Mouse (Mus musculus): ENCODE measurements at regions not wholly inside any gene's neighbourhood (a gene's known extent, or its start where the extent isn't known, plus 50 kb on each side); places are given as distances from the start of the nearest gene placed in this dataset.
A peak's percentile ranks its signal among the peaks of the same experiment; 100 is the strongest.

- H3K4me3 ChIP-seq: no peak overlapping the region
- peaks cover 36% of the 10 kb centered on the region for H3K4me1 ChIP-seq (replicated peaks)
- 35% methylated on average over 6 of the region's 6 CpGs for WGBS
- ATAC-seq (ENCODE audit: low read depth): peak; percentile 85
- peak overlapping the region; percentile 43 for H3K4me2 ChIP-seq
- no peaks in the 10 kb centered on the region for H3K36me3 ChIP-seq
- no peaks in the 10 kb centered on the region for H3K9me3 ChIP-seq
- H3K9ac ChIP-seq: peak overlapping the region; percentile 52; the same call in 1 of the 2 replicates
- H3K27me3 ChIP-seq: no peaks in the 10 kb centered on the region
- peak overlapping the region; percentile 61 for H3K27ac ChIP-seq (replicated peaks)
Observed at GRCm38 (mm10) chr5:77581106-77581638, 173.3 kb upstream of the Igfbp7 start.

DNA sequence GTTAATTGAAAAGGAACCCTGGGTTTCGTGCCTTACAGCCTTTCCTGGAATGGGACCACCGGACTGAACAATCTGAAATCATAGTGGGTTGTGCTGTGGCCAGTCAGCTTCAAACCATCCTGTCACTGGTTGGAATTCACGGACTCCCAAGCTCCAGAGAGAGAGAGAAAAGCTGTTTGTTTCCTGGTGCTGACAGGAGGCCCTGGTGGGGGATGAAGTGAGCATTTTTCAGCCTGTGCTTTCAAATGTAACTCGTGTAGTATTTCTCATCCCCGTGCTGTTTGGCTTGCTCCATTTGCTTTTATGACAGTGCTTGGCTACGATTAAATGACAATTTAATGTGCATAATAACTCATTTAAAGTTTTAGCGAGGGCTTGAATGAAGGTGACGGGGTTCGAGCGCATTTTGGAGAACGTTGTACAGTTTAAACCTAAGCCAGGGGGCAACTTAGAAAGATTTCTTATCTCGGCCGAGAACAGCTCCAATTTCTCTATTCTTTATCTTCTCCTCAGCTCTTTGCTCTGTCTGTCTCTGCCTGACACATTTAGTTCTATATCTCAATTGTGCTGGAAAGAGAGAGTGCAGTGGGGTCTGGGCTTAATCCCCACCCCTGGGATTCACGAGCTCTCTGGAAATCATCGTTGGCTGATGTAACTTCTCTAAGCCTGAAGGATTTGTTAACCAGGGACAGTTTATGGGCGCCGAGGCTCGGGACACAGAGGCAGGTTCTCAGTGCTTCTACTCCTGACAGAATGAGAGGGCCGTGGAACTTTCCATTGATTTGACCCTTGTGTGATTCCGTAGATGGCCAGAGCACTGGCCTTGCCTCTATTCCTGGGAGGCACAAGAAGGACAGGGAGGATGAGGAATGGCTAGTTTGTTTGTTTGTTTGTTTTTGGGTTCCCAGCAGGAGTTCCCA is 172.2 kb upstream of the Igfbp7 start:
- no peaks in the 10 kb centered on the region for H3K27me3 ChIP-seq
- H3K4me3 ChIP-seq: no peak overlapping the region
- no peaks in the 10 kb centered on the region for H3K36me3 ChIP-seq
- peak overlapping the region; percentile 4; the same call in 1 of the 2 replicates for H3K27ac ChIP-seq (replicated peaks)
- peak overlapping the region; percentile 29 for H3K4me2 ChIP-seq
- H3K4me1 ChIP-seq (replicated peaks): peaks cover 36% of the 10 kb centered on the region
- H3K9me3 ChIP-seq: no peaks in the 10 kb centered on the region
- no peak overlapping the region for H3K9ac ChIP-seq
- WGBS: 36% methylated on average over 20 of the region's 20 CpGs
- ATAC-seq (ENCODE audit: low read depth): no peak

DNA sequence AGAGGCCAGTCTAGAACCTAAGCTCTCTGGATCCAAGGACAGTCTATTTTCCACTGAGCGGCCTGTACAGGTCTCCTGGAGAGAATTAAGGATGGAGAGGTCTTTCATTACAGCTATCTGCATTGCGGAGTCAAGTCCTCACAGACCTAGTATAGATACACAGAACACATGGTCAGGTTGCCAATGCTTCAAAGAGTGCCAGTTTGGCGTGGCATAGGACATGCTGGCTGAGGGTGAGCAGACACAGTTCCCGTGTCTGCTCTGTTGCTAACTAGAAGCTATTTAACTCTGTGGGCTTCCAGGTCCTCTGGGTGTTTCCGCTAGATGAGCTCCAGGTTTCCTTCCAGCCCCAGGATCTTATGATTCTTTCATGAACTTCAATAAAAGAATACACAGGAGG is 169.0 kb upstream of the Igfbp7 start:
- H3K9me3 ChIP-seq: no peaks in the 10 kb centered on the region
- H3K4me2 ChIP-seq: no peak overlapping the region
- H3K4me1 ChIP-seq (replicated peaks): peaks cover 30% of the 10 kb centered on the region
- no peak overlapping the region for H3K9ac ChIP-seq
- H3K27ac ChIP-seq (replicated peaks): no peak overlapping the region
- H3K27me3 ChIP-seq: no peaks in the 10 kb centered on the region
- WGBS: 89% methylated on average over 5 of the region's 5 CpGs
- no peaks in the 10 kb centered on the region for H3K36me3 ChIP-seq
- no peak for ATAC-seq (ENCODE audit: low read depth)
- H3K4me3 ChIP-seq: no peak overlapping the region

- Histone ChIP-seq H3K4me2 (no peak overlapping the region), H3K27me3 (no peaks in the 10 kb centered on the region), H3K9ac (no peak overlapping the region), H3K9me3 (no peaks in the 10 kb centered on the region), H3K4me3 (no peak overlapping the region), H3K36me3 (no peaks in the 10 kb centered on the region), H3K27ac (replicated peaks) (no peak overlapping the region), H3K4me1 (replicated peaks) (peaks cover 19% of the 10 kb centered on the region)
- ATAC-seq (ENCODE audit: low read depth): no peak
- WGBS: 44% methylated on average over 8 of the region's 8 CpGs
Observed at GRCm38 (mm10) chr5:77575780-77576179, 167.9 kb upstream of the Igfbp7 start.

- Histone ChIP-seq H3K4me2 (no peak overlapping the region), H3K27ac (replicated peaks) (no peak overlapping the region), H3K4me3 (no peak overlapping the region), H3K36me3 (no peaks in the 10 kb centered on the region), H3K27me3 (no peaks in the 10 kb centered on the region), H3K9ac (no peak overlapping the region), H3K9me3 (no peaks in the 10 kb centered on the region), H3K4me1 (replicated peaks) (no peaks in the 10 kb centered on the region; the same call in 1 of the 2 replicates)
- no peak for ATAC-seq (ENCODE audit: low read depth)
- WGBS: 74% methylated on average over 9 of the region's 9 CpGs
Observed at GRCm38 (mm10) chr5:77570364-77570763, 162.5 kb upstream of the Igfbp7 start.

DNA sequence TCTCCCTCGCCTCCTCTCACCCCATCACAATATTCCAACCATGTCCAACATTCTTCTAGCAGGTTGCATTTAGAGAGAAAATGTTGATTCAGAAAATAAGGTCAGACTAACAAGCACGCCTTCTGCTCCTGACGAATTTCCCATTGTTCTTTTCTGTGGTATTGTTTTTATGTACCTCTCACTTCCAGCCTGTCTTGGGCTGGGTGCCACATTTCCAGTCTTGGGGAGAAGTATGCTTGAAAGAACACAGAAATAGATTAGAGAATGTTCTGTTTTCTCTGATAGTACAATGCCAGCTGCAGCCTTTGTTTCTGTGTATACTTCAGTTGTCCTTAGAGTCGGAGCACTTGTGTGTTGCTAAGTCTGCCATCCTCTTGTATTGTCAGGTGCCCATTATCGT is 160.3 kb upstream of the Igfbp7 start:
- Histone ChIP-seq H3K4me1 (replicated peaks) (no peaks in the 10 kb centered on the region), H3K27me3 (no peaks in the 10 kb centered on the region), H3K36me3 (no peaks in the 10 kb centered on the region), H3K27ac (replicated peaks) (no peak overlapping the region), H3K9me3 (no peaks in the 10 kb centered on the region), H3K4me2 (no peak overlapping the region), H3K9ac (no peak overlapping the region), H3K4me3 (no peak overlapping the region)
- no peak for ATAC-seq (ENCODE audit: low read depth)
- 84% methylated on average over 5 of the region's 5 CpGs for WGBS

GRCm38 (mm10) chr5:77552580-77552979 is 144.7 kb upstream of the Igfbp7 start:
- Histone ChIP-seq H3K9me3 (no peaks in the 10 kb centered on the region), H3K4me1 (replicated peaks) (no peaks in the 10 kb centered on the region), H3K36me3 (no peaks in the 10 kb centered on the region), H3K4me2 (no peak overlapping the region), H3K4me3 (no peak overlapping the region), H3K27ac (replicated peaks) (no peak overlapping the region), H3K27me3 (no peaks in the 10 kb centered on the region), H3K9ac (no peak overlapping the region)
- ATAC-seq (ENCODE audit: low read depth): no peak
- WGBS: 73% methylated on average over 5 of the region's 5 CpGs

- H3K9me3 ChIP-seq: no peaks in the 10 kb centered on the region
- no peak overlapping the region for H3K27ac ChIP-seq (replicated peaks)
- no peaks in the 10 kb centered on the region for H3K36me3 ChIP-seq
- WGBS: 88% methylated on average over 7 of the region's 7 CpGs
- H3K4me3 ChIP-seq: no peak overlapping the region
- no peak overlapping the region for H3K9ac ChIP-seq
- H3K4me2 ChIP-seq: no peak overlapping the region
- no peak for ATAC-seq (ENCODE audit: low read depth)
- no peaks in the 10 kb centered on the region for H3K4me1 ChIP-seq (replicated peaks)
- H3K27me3 ChIP-seq: no peaks in the 10 kb centered on the region
Observed at GRCm38 (mm10) chr5:77552081-77552480, 144.2 kb upstream of the Igfbp7 start.

DNA sequence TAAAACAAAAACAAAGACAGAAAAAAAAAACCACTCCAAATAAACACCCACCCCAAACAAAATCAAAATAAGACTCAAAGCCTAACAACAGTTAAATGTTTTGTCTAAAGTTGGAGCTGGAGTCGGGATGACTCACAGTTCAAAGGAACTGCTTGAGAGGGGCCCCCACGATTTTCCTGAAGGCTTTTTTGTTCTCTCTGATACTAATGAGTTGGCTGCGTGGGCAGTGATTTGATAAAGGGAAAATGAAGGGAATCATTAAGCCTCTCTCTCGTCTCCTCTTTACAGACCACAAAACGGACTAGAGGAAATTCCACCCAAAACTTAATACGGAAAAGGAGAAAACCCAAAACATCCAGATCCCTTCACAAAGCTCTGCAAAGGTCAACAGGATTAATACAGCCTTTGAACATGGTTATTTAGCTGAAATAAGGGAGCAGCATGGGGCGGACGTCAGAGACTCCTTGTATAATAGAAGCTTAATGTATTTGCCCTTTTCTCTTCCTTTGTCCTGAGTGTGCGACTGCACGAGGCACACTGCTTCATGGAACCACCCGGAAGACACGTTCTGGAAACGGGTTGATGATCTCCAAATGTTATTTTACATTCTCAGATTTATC is 138.3 kb upstream of the Igfbp7 start:
- no peak overlapping the region for H3K4me3 ChIP-seq
- no peaks in the 10 kb centered on the region for H3K9me3 ChIP-seq
- H3K4me2 ChIP-seq: no peak overlapping the region
- no peaks in the 10 kb centered on the region for H3K36me3 ChIP-seq
- no peaks in the 10 kb centered on the region for H3K27me3 ChIP-seq
- no peak for ATAC-seq (ENCODE audit: low read depth)
- WGBS: 35% methylated on average over 13 of the region's 13 CpGs
- no peak overlapping the region for H3K9ac ChIP-seq
- H3K4me1 ChIP-seq (replicated peaks): no peaks in the 10 kb centered on the region
- H3K27ac ChIP-seq (replicated peaks): no peak overlapping the region

DNA sequence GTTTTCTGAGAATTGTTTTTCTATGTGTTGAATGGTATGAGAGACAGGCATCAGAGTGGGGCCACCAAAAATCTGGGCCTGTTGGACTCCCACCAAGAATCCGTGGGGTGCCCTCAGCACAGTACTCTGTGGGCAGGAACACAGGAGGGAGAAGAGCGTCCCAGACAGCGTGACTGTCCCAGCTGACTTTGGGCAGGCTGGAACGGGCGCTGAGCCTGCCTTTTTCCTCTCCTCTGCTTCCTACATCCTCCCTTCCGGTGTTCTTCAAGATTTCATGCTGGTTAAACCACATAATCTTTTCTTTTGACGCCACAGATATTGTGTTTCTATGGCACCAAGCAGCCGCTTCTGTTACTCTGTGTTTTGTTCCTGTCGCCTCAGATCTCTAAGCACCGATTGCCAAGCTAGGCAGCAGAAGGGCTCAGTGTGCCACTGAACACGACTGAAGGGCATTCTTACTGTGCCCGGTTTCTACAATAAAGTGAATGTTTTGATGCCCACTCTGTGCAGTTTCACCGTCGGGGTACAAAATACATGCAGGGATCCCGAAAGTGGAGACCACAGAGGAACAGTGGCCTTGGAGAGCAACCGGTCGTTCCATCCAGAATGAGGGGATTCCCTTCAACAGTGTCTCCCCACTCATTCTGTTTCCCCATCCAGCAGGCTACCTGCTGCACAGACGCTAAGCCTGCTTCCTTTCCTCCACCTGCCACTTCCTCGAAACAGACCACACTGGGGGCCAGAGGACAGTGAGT is 124.6 kb upstream of the Igfbp7 start:
- Histone ChIP-seq H3K4me2 (no peak overlapping the region), H3K9ac (no peak overlapping the region), H3K27ac (replicated peaks) (no peak overlapping the region), H3K4me1 (replicated peaks) (0 out of 2 replicates have a peak, but pooled peaks cover 6% of the 10 kb centered on the region), H3K4me3 (no peak overlapping the region), H3K36me3 (no peaks in the 10 kb centered on the region), H3K27me3 (no peaks in the 10 kb centered on the region; the same call in 1 of the 2 replicates), H3K9me3 (no peaks in the 10 kb centered on the region)
- no peak for ATAC-seq (ENCODE audit: low read depth)
- 76% methylated on average over 19 of the region's 19 CpGs for WGBS

DNA sequence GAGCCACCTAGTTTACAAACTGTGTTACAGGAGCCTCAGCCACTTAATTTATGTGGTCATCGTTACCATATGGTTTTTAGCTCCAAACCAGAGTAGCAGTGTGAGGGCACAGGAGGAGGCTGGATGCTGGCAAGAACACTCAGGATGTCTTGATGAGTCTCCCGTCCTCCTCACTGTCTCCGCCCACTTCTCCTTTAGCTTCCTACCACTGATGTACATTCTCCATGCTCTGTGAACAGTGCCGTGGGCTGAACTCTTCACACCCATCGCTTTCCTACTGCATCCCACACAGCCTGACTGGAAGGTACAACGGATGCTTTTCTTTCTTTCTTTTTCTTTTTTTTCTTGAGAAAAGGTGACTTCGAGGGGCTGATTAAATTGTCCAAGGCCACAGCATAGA is 122.5 kb upstream of the Igfbp7 start:
- Histone ChIP-seq H3K27me3 (no peaks in the 10 kb centered on the region; the same call in 1 of the 2 replicates), H3K9ac (no peak overlapping the region), H3K4me1 (replicated peaks) (0 out of 2 replicates have a peak, but pooled peaks cover 6% of the 10 kb centered on the region), H3K36me3 (no peaks in the 10 kb centered on the region), H3K4me3 (no peak overlapping the region), H3K9me3 (no peaks in the 10 kb centered on the region), H3K4me2 (no peak overlapping the region), H3K27ac (replicated peaks) (no peak overlapping the region)
- 88% methylated on average over 7 of the region's 7 CpGs for WGBS
- ATAC-seq (ENCODE audit: low read depth): no peak

GRCm38 (mm10) chr5:77517252-77517651 is 109.4 kb upstream of the Igfbp7 start:
- no peak overlapping the region for H3K4me3 ChIP-seq
- 0 out of 2 replicates have a peak, but pooled peaks cover 6% of the 10 kb centered on the region for H3K4me1 ChIP-seq (replicated peaks)
- no peak overlapping the region for H3K9ac ChIP-seq
- no peak overlapping the region for H3K27ac ChIP-seq (replicated peaks)
- no peak overlapping the region for H3K4me2 ChIP-seq
- WGBS: 67% methylated on average over 4 of the region's 4 CpGs
- H3K9me3 ChIP-seq: no peaks in the 10 kb centered on the region
- no peaks in the 10 kb centered on the region for H3K36me3 ChIP-seq
- no peak for ATAC-seq (ENCODE audit: low read depth)
- H3K27me3 ChIP-seq: no peaks in the 10 kb centered on the region
